Mouse (Mus musculus): ENCODE data around the gene Cep131. TPM values are rescaled to one million over a fixed set of nuclear protein-coding genes. Genes with fewer than 3 reads are reported as not detected.
A peak's percentile ranks its signal among the peaks of the same experiment; 100 is the strongest.

The Cep131 gene
- polyA plus RNA-seq, 1 experiment: 12.2 TPM

- H3K27me3 ChIP-seq (ENCODE audit: control insufficient read depth, insufficient read depth, insufficient read length): peaks cover 19% of the 10 kb centered on the region
- TF ChIP-seq POLR2AphosphoS2 (IDR thresholded peaks at IDR 0.05; ENCODE audit: insufficient read length, low read depth) (no peak), E2F4 (IDR thresholded peaks at IDR 0.05; ENCODE audit: insufficient read depth) (no peak), POLR2A (IDR thresholded peaks at IDR 0.05; ENCODE audit: insufficient read length, low read depth) (no peak), TCF12 (IDR thresholded peaks at IDR 0.05; ENCODE audit: insufficient read depth, poor library complexity, severe bottlenecking) (no peak), MYOG (IDR thresholded peaks at IDR 0.05; ENCODE audit: control insufficient read depth in 1 of 3, insufficient read depth in 1 of 3, insufficient read length in 2 of 3, low read depth in 2 of 3) (no peak), MAX (IDR thresholded peaks at IDR 0.05; ENCODE audit: low read depth) (no peak), MYOD1 (IDR thresholded peaks at IDR 0.05; ENCODE audit: control insufficient read depth in 1 of 3, insufficient read length in 2 of 3, low read depth in 2 of 3) (no peak), REST (IDR thresholded peaks at IDR 0.05; ENCODE audit: insufficient read depth, insufficient read length) (no peak), CEBPB (IDR thresholded peaks at IDR 0.05; ENCODE audit: insufficient read depth, poor library complexity, severe bottlenecking) (no peak), USF1 (IDR thresholded peaks at IDR 0.05; ENCODE audit: low read depth) (no peak), SRF (IDR thresholded peaks at IDR 0.05; ENCODE audit: control insufficient read depth, insufficient read length, low read depth) (no peak), TCF3 (IDR thresholded peaks at IDR 0.05; ENCODE audit: insufficient read length, low read depth) (no peak)
Observed at GRCm38 (mm10) chr11:120064668-120065040, 22.0 kb downstream of the Cep131 start.

GRCm38 (mm10) chr11:120064006-120064667 is 22.5 kb downstream of the Cep131 start:
- no peaks in the 10 kb centered on the region for H3K79me2 ChIP-seq (ENCODE audit: control insufficient read depth, insufficient read depth)
- no peak overlapping the region for H3K4me3 ChIP-seq
- H3K27me3 ChIP-seq (ENCODE audit: control insufficient read depth, insufficient read depth, insufficient read length): peaks cover 24% of the 10 kb centered on the region
- H3K36me3 ChIP-seq (ENCODE audit: control insufficient read depth, insufficient read depth): no peaks in the 10 kb centered on the region
- TF ChIP-seq TCF3 (IDR thresholded peaks at IDR 0.05; ENCODE audit: insufficient read length, low read depth) (peak; percentile 53), MAX (IDR thresholded peaks at IDR 0.05; ENCODE audit: low read depth) (no peak), MYOG (IDR thresholded peaks at IDR 0.05; ENCODE audit: control insufficient read depth in 1 of 3, insufficient read depth in 1 of 3, insufficient read length in 2 of 3, low read depth in 2 of 3) (peak; percentile 34 to 89 (median 75)), TCF12 (IDR thresholded peaks at IDR 0.05; ENCODE audit: insufficient read depth, poor library complexity, severe bottlenecking) (peak; percentile 6), MYOD1 (IDR thresholded peaks at IDR 0.05; ENCODE audit: control insufficient read depth in 1 of 3, insufficient read length in 2 of 3, low read depth in 2 of 3) (peak; percentile 0 to 89 (median 40))
- no peak overlapping the region for H3ac ChIP-seq (ENCODE audit: control insufficient read depth, insufficient read length)
- H3K4me2 ChIP-seq (ENCODE audit: low read depth): no peak overlapping the region

More at GRCm38 (mm10) chr11:120064668-120065040, 22.0 kb downstream of the Cep131 start:
- no peak overlapping the region for H3K4me2 ChIP-seq (ENCODE audit: low read depth)
- H3ac ChIP-seq (ENCODE audit: control insufficient read depth, insufficient read length): no peak overlapping the region
- no peak overlapping the region for H3K4me3 ChIP-seq
- no peaks in the 10 kb centered on the region for H3K79me2 ChIP-seq (ENCODE audit: control insufficient read depth, insufficient read depth)
- no peaks in the 10 kb centered on the region for H3K36me3 ChIP-seq (ENCODE audit: control insufficient read depth, insufficient read depth)

GRCm38 (mm10) chr11:120063326-120063725 is 23.3 kb downstream of the Cep131 start:
- no peak overlapping the region for H3K4me3 ChIP-seq
- no peaks in the 10 kb centered on the region for H3K36me3 ChIP-seq (ENCODE audit: control insufficient read depth, insufficient read depth)

GRCm38 (mm10) chr11:120060634-120061033 is 26.0 kb downstream of the Cep131 start:
- no peak overlapping the region for H3K4me2 ChIP-seq (ENCODE audit: low read depth)
- no peak overlapping the region for H3K4me3 ChIP-seq
- no peak overlapping the region for H3ac ChIP-seq (ENCODE audit: control insufficient read depth, insufficient read length)
- H3K79me2 ChIP-seq (ENCODE audit: control insufficient read depth, insufficient read depth): no peaks in the 10 kb centered on the region
- peaks cover 36% of the 10 kb centered on the region for H3K27me3 ChIP-seq (ENCODE audit: control insufficient read depth, insufficient read depth, insufficient read length)
- H3K36me3 ChIP-seq (ENCODE audit: control insufficient read depth, insufficient read depth): no peaks in the 10 kb centered on the region
- no peak for TF ChIP-seq MYOD1 (IDR thresholded peaks at IDR 0.05; ENCODE audit: control insufficient read depth in 1 of 3, insufficient read length in 2 of 3, low read depth in 2 of 3)
- TF ChIP-seq SRF (IDR thresholded peaks at IDR 0.05; ENCODE audit: control insufficient read depth, insufficient read length, low read depth): no peak
- TF ChIP-seq POLR2AphosphoS2 (IDR thresholded peaks at IDR 0.05; ENCODE audit: insufficient read length, low read depth): no peak
- no peak for TF ChIP-seq CEBPB (IDR thresholded peaks at IDR 0.05; ENCODE audit: insufficient read depth, poor library complexity, severe bottlenecking)
- no peak for TF ChIP-seq POLR2A (IDR thresholded peaks at IDR 0.05; ENCODE audit: insufficient read length, low read depth)
- no peak for TF ChIP-seq E2F4 (IDR thresholded peaks at IDR 0.05; ENCODE audit: insufficient read depth)
- TF ChIP-seq USF1 (IDR thresholded peaks at IDR 0.05; ENCODE audit: low read depth): no peak
- TF ChIP-seq MYOG (IDR thresholded peaks at IDR 0.05; ENCODE audit: control insufficient read depth in 1 of 3, insufficient read depth in 1 of 3, insufficient read length in 2 of 3, low read depth in 2 of 3): no peak
- no peak for TF ChIP-seq REST (IDR thresholded peaks at IDR 0.05; ENCODE audit: insufficient read depth, insufficient read length)
- no peak for TF ChIP-seq TCF3 (IDR thresholded peaks at IDR 0.05; ENCODE audit: insufficient read length, low read depth)
- no peak for TF ChIP-seq MAX (IDR thresholded peaks at IDR 0.05; ENCODE audit: low read depth)
- TF ChIP-seq TCF12 (IDR thresholded peaks at IDR 0.05; ENCODE audit: insufficient read depth, poor library complexity, severe bottlenecking): no peak

More at GRCm38 (mm10) chr11:120063326-120063725, 23.3 kb downstream of the Cep131 start:
- Histone ChIP-seq H3K4me2 (ENCODE audit: low read depth) (no peak overlapping the region), H3ac (ENCODE audit: control insufficient read depth, insufficient read length) (no peak overlapping the region), H3K79me2 (ENCODE audit: control insufficient read depth, insufficient read depth) (no peaks in the 10 kb centered on the region), H3K27me3 (ENCODE audit: control insufficient read depth, insufficient read depth, insufficient read length) (peaks cover 31% of the 10 kb centered on the region)
- no peak for TF ChIP-seq USF1 (IDR thresholded peaks at IDR 0.05; ENCODE audit: low read depth)
- TF ChIP-seq E2F4 (IDR thresholded peaks at IDR 0.05; ENCODE audit: insufficient read depth): no peak
- no peak for TF ChIP-seq POLR2A (IDR thresholded peaks at IDR 0.05; ENCODE audit: insufficient read length, low read depth)
- no peak for TF ChIP-seq MYOD1 (IDR thresholded peaks at IDR 0.05; ENCODE audit: control insufficient read depth in 1 of 3, insufficient read length in 2 of 3, low read depth in 2 of 3)
- TF ChIP-seq REST (IDR thresholded peaks at IDR 0.05; ENCODE audit: insufficient read depth, insufficient read length): no peak
- no peak for TF ChIP-seq MAX (IDR thresholded peaks at IDR 0.05; ENCODE audit: low read depth)
- TF ChIP-seq CEBPB (IDR thresholded peaks at IDR 0.05; ENCODE audit: insufficient read depth, poor library complexity, severe bottlenecking): no peak
- TF ChIP-seq TCF12 (IDR thresholded peaks at IDR 0.05; ENCODE audit: insufficient read depth, poor library complexity, severe bottlenecking): no peak
- no peak for TF ChIP-seq POLR2AphosphoS2 (IDR thresholded peaks at IDR 0.05; ENCODE audit: insufficient read length, low read depth)
- no peak for TF ChIP-seq TCF3 (IDR thresholded peaks at IDR 0.05; ENCODE audit: insufficient read length, low read depth)
- no peak for TF ChIP-seq SRF (IDR thresholded peaks at IDR 0.05; ENCODE audit: control insufficient read depth, insufficient read length, low read depth)
- TF ChIP-seq MYOG (IDR thresholded peaks at IDR 0.05; ENCODE audit: control insufficient read depth in 1 of 3, insufficient read depth in 1 of 3, insufficient read length in 2 of 3, low read depth in 2 of 3): no peak
